Mouse (Mus musculus): ENCODE measurements at regions not wholly inside any gene's neighbourhood (a gene's known extent, or its start where the extent isn't known, plus 50 kb on each side); places are given as distances from the start of the nearest gene placed in this dataset.

Small RNA genes lying in the stretch of these regions (microRNA-seq; reads per million reads assigned to microRNA genes)
- 0 reads per million in 2 experiments for gene Mir6368

Data from adrenal gland, postnatal 25 days (tissue).